Mouse (Mus musculus): ENCODE results near the gene Olfr850.

The Olfr850 gene

DNA sequence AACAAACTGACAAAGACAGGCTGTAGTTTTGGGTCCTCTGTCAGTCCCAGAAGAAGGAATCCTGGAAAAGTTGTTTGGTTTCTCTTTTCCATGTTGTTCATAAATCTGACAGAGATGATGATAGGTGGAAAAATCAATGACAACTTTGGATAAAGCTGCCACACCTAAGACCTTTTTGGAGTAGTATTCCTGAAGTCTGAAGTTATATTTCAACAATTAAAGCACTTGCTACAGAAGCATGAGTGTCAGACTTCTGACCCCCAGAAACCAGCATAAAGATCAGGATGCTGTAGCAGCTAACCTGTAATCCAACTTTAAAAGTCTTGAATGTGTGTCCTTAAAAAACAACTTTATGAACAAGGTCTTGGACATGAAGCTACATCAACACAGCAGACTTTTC lies at the start of gene Olfr850:
Olfr850 (minus strand) TSS at position 101 of the 400 bp plus-strand sequence.
- no peak for DNase-seq (ENCODE audit: low spot score)

DNA sequence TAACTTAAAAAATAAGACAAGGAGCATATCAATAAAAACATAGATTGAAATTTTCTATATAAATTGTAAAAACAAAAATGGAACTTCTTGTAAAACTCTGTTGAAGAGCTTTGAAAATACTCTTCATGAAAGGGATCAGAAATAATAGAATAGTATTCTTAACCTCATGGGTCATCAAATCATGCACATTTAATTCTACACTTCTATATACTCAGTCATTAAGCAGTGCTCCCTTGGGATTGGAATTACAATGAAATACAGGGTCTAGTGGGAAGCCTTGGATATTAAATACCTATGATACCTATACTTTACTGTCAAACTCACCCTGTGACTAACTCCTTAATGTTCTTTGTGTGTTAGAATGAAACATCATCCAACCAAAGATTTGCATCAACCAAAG lies 14.9 kb upstream of the Olfr850 start, which contains the start of gene Olfr851:
Olfr851 (plus strand) TSS at position 301 of the 400 bp plus-strand sequence.
- no peak for DNase-seq (ENCODE audit: low spot score)

- no peak for DNase-seq (ENCODE audit: low spot score)
Measured at GRCm38 (mm10) chr9:19439966-19440365, 38.1 kb downstream of the Olfr850 start, which contains the start of gene Olfr849. Gene Olfr849, plus strand, starts transcription at chr9:19440266.
